Mouse (Mus musculus): ENCODE results near the gene 1300017J02Rik.

Gene 1300017J02Rik

GRCm38 (mm10) chr9:103265778-103266177 lies 39.1 kb downstream of the 1300017J02Rik start:
- no peak for DNase-seq

- no peak for DNase-seq
These were observed 52.0 kb downstream of the 1300017J02Rik start for GRCm38 (mm10) chr9:103252906-103253305.

- DNase-seq: no peak
These were observed 56.3 kb downstream of the 1300017J02Rik start for GRCm38 (mm10) chr9:103248618-103249017.

- no peak for DNase-seq
These were observed 58.2 kb downstream of the 1300017J02Rik start for GRCm38 (mm10) chr9:103246526-103247168.

GRCm38 (mm10) chr9:103243640-103244039 lies 61.2 kb downstream of the 1300017J02Rik start:
- no peak for DNase-seq

- DNase-seq: no peak
These were observed 63.7 kb downstream of the 1300017J02Rik start for GRCm38 (mm10) chr9:103241206-103241605.

GRCm38 (mm10) chr9:103239471-103239870 lies 65.4 kb downstream of the 1300017J02Rik start:
- no peak for DNase-seq

- DNase-seq: peak; percentile 39
These were observed 70.2 kb downstream of the 1300017J02Rik start for GRCm38 (mm10) chr9:103234565-103235165.

GRCm38 (mm10) chr9:103234059-103234458 lies 70.8 kb downstream of the 1300017J02Rik start:
- no peak for DNase-seq

- peak; percentile 26 for DNase-seq
These were observed 71.9 kb downstream of the 1300017J02Rik start for GRCm38 (mm10) chr9:103233006-103233395.

GRCm38 (mm10) chr9:103232232-103233005 lies 72.5 kb downstream of the 1300017J02Rik start:
- DNase-seq: no peak

GRCm38 (mm10) chr9:103230151-103230951 lies 74.5 kb downstream of the 1300017J02Rik start, which contains the start of the genes Gm20425 and Trf:
TSS of gene Gm20425 (minus strand) at chr9:103230307.
TSS of gene Trf (minus strand) at chr9:103230444.
- peak; percentile 59 for DNase-seq

- DNase-seq: no peak
These were observed 75.6 kb downstream of the 1300017J02Rik start for GRCm38 (mm10) chr9:103229037-103229867.

- DNase-seq: no peak
These were observed 76.4 kb downstream of the 1300017J02Rik start for GRCm38 (mm10) chr9:103228370-103229003.

- DNase-seq: no peak
These were observed 77.1 kb downstream of the 1300017J02Rik start for GRCm38 (mm10) chr9:103227760-103228159.

GRCm38 (mm10) chr9:103226806-103227205 lies 78.1 kb downstream of the 1300017J02Rik start:
- peak; percentile 79 for DNase-seq

GRCm38 (mm10) chr9:103225464-103225863 lies 79.4 kb downstream of the 1300017J02Rik start:
- DNase-seq: peak; percentile 44

- DNase-seq: no peak
These were observed 80.2 kb downstream of the 1300017J02Rik start for GRCm38 (mm10) chr9:103224721-103225120.

- no peak for DNase-seq
These were observed 90.6 kb downstream of the 1300017J02Rik start for GRCm38 (mm10) chr9:103214281-103214680.

GRCm38 (mm10) chr9:103213631-103214030 lies 91.3 kb downstream of the 1300017J02Rik start:
- no peak for DNase-seq

Measured in kidney, postnatal 10 days (tissue).